Mouse (Mus musculus): Measurements from ENCODE around the gene Fam178b.

DNA sequence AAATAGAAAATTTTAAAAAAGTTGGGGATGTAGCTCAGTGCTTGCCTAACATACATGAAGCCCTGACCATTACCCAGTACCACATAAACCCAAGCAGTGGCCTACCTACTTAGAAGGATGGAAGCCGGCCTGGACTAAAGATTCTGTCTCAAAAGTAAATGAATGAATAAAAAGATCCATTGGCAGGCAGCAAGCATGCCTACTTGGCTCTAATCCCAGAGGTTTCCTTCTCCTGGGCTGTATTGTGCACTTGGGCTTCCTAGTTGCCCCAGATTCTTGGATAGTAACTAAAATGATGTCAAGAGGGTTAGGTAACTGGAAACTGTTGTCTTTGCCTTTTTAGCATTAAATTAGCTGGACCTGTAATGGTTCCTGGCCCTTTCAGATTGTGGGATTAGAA, 169.7 kb downstream of the Fam178b start:
- TF ChIP-seq CTCF (IDR thresholded peaks at IDR 0.05; ENCODE audit: low read depth), result no peak
- TF ChIP-seq EP300 (optimal IDR thresholded peaks at IDR 0.05), result no peak
